ENCODE assay signal across 9 mouse cellular contexts in the genomic region with DNA sequence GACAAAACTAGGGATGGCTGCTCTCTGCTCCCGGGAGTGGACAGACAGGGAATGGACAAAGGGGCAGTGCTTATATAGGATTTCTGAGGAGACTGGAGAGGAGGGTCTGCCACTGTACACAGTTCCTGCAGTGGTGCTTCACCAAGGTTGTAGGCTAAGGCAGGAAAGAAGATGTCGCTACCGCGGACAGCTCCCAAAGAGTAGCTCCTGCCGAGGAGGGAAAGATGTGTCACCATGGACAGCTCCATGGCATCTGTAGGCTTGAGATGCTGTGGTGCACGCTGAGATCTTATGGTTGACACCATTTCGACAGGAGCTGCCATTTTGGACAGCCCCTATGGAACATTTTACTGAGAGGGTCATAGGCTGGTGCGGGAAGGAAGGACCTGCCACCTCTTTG. TPM values are rescaled to one million over a fixed set of nuclear protein-coding genes. Genes with fewer than 3 reads are reported as not detected.
DNase-seq lines count a peak whose midpoint lies in the region; ATAC-seq and TF ChIP-seq lines count a peak whose summit lies in the region.
"Had no signal": no experiment of that assay in that cellular context is flagged by ENCODE, and none has a peak within 500 bp of the region (broad histone marks: within the 10 kb centered on the region; RNA-seq: fewer than 3 reads in every experiment).

No protein-coding gene starts in this region.

- H3K9me3 ChIP-seq in heart, embryonic 10.5 days: no peaks in the 10 kb centered on the region
- H3K9me3 ChIP-seq in G1E (replicated peaks): no peaks in the 10 kb centered on the region
- no peaks in the 10 kb centered on the region for H3K9me3 ChIP-seq in kidney, embryonic 15.5 days (replicated peaks)
- H3K9me3 ChIP-seq: liver, embryonic 15.5 days had no signal

- intact Hi-C loops in heart, postnatal 25 days (cut with DNase I): no loop called here

- no peak for TF ChIP-seq CTCF in G1E (IDR thresholded peaks at IDR 0.05; ENCODE audit: low read depth, low read length)

- no peaks in the 10 kb centered on the region for H3K36me3 ChIP-seq in heart, embryonic 10.5 days
- H3K36me3 ChIP-seq in G1E (replicated peaks): no peaks in the 10 kb centered on the region
- no peaks in the 10 kb centered on the region for H3K36me3 ChIP-seq in kidney, embryonic 15.5 days
- H3K36me3 ChIP-seq: liver, embryonic 15.5 days had no signal

- H3K9ac ChIP-seq in kidney, embryonic 15.5 days: no peak overlapping the region
- H3K9ac ChIP-seq: liver, embryonic 15.5 days had no signal

- no peaks in the 10 kb centered on the region for H3K4me1 ChIP-seq in heart, embryonic 10.5 days
- no peaks in the 10 kb centered on the region for H3K4me1 ChIP-seq in G1E (ENCODE audit: insufficient read depth, low read depth, low read length)
- H3K4me1 ChIP-seq in kidney, embryonic 15.5 days: no peaks in the 10 kb centered on the region
- H3K4me1 ChIP-seq: liver, embryonic 15.5 days had no signal

- 23% methylated on average over 8 of the region's 8 CpGs for WGBS in heart, embryonic 10.5 days
- WGBS in kidney, embryonic 15.5 days: 26% methylated on average over 8 of the region's 8 CpGs

- H3K27me3 ChIP-seq in heart, embryonic 10.5 days (ENCODE audit: insufficient read depth, poor library complexity, severe bottlenecking): no peaks in the 10 kb centered on the region
- H3K27me3 ChIP-seq in G1E (ENCODE audit: insufficient read depth, low read length): peaks cover 2% of the 10 kb centered on the region; the same call in 1 of the 2 replicates
- no peaks in the 10 kb centered on the region for H3K27me3 ChIP-seq in kidney, embryonic 15.5 days
- H3K27me3 ChIP-seq: liver, embryonic 15.5 days had no signal

- peak; percentile 78 for DNase-seq in heart, embryonic 10.5 days (ENCODE audit: low spot score)
- no peak for DNase-seq in heart, postnatal 25 days (ENCODE audit: low spot score)
- DNase-seq in G1E (ENCODE audit: low spot score): peak; percentile 54
- DNase-seq in embryo, embryonic 10.5 days (ENCODE audit: low spot score): peak; percentile 84
- peak; percentile 69 for DNase-seq in mesoderm, embryonic 11.5 days (ENCODE audit: low read depth, low spot score)
- no peak for DNase-seq in cerebellum, postnatal 36 days
- no peak for DNase-seq in frontal cortex, postnatal 25 days (ENCODE audit: low spot score in 2 of 2)

- H3K27ac ChIP-seq in heart, embryonic 10.5 days: no peak overlapping the region
- no peak overlapping the region for H3K27ac ChIP-seq in kidney, embryonic 15.5 days
- H3K27ac ChIP-seq: liver, embryonic 15.5 days had no signal

- ATAC-seq in G1E (ENCODE audit: extremely low read depth, insufficient number of reproducible peaks, low FRiP score, poor library complexity, severe bottlenecking): peak; percentile 28
- ATAC-seq in kidney, embryonic 15.5 days (replicated peaks; ENCODE audit: low FRiP score): 0 out of 2 replicates have a peak, but pooled peaks have one; percentile 54

- H3K4me3 ChIP-seq in heart, embryonic 10.5 days: no peak overlapping the region
- no peak overlapping the region for H3K4me3 ChIP-seq in G1E (ENCODE audit: low read depth, low read length)
- no peak overlapping the region for H3K4me3 ChIP-seq in kidney, embryonic 15.5 days (replicated peaks)
- H3K4me3 ChIP-seq: liver, embryonic 15.5 days had no signal

- no peak overlapping the region for H3K4me2 ChIP-seq in kidney, embryonic 15.5 days
- H3K4me2 ChIP-seq: liver, embryonic 15.5 days had no signal

RNA-seq across cellular contexts. Expression of a gene that starts 8.6 kb away (rescaled TPM):
- polyA plus RNA-seq in heart, embryonic 10.5 days (2016; fragmentation: Nextera tagmentation; extraction: Ambion mirVana): 0.15 and 0.22 TPM in 2 replicates
- under 1 TPM; 0.48 to 0.49 TPM for total RNA-seq in heart, postnatal 25 days (2021)
- total RNA-seq in G1E (2014; fragmentation: Nextera tagmentation) (8.9 and 10.6 TPM in 2 replicates), G1E (2017) (21.1 and 21.3 TPM in 2 replicates)
- 0.26 and 0.30 TPM in 2 replicates for polyA plus RNA-seq in G1E (2012)
- 0.45 and 0.58 TPM in 2 replicates for polyA plus RNA-seq in kidney, embryonic 15.5 days (2015; fragmentation: Nextera tagmentation; extraction: Ambion mirVana)

RNA-seq across cellular contexts. Expression of a gene that starts 35.6 kb away (rescaled TPM):
- polyA plus RNA-seq in heart, embryonic 10.5 days (2016; fragmentation: Nextera tagmentation; extraction: Ambion mirVana): 0.11 and 0.14 TPM in 2 replicates
- total RNA-seq in heart, postnatal 25 days (2021): under 1 TPM; 0.25 to 0.34 TPM
- total RNA-seq in G1E (2014; fragmentation: Nextera tagmentation): 2.5 and 3.5 TPM in 2 replicates
- 3.0 and 3.3 TPM in 2 replicates for total RNA-seq in G1E (2017)
- 0.04 TPM in 2 replicates for polyA plus RNA-seq in G1E (2012)
- polyA plus RNA-seq in kidney, embryonic 15.5 days (2015; fragmentation: Nextera tagmentation; extraction: Ambion mirVana): 0.59 and 0.69 TPM in 2 replicates

Comparison
In these comparisons a context has a peak if more than half of its experiments do, and no peak if none do; other contexts are left out.
1. DNase-seq: peak in heart, embryonic 10.5 days (single experiment), G1E (single experiment), embryo, embryonic 10.5 days (single experiment) and mesoderm, embryonic 11.5 days (single experiment); none in heart, postnatal 25 days (single experiment), cerebellum, postnatal 36 days (0 of 2) and frontal cortex, postnatal 25 days (0 of 2).